Mouse (Mus musculus) intestine, postnatal 0 days (tissue): Measurements from ENCODE around the gene Usp12. TPM values are rescaled to one million over a fixed set of nuclear protein-coding genes. Genes with fewer than 3 reads are reported as not detected.

Experiments
- ATAC-seq: fragments of 200-750 bp; cut with Nextera tagmentation; 2 replicates; pipeline ENCODE4 v1.8.0; 2017; ENCODE audit warnings: mild to moderate bottlenecking, moderate TSS enrichment, moderate library complexity
- H3K27ac ChIP-seq: fragments of 300-500 bp; sonication (generic); 2 replicates; pipeline ENCODE4 v1.5.1; 2014; ENCODE audit warnings: mild to moderate bottlenecking, low read depth, low read length, moderate library complexity
- H3K27me3 ChIP-seq: fragments of 300-500 bp; sonication (generic); replicated peaks from 2 replicates; pipeline ENCODE4 v1.6.1; 2014; ENCODE audit warnings: low read length, mixed read lengths; ENCODE audit not compliant: control insufficient read depth, insufficient read depth
- H3K36me3 ChIP-seq: fragments of 300-500 bp; sonication (generic); 2 replicates; pipeline ENCODE4 v1.6.1; 2014; ENCODE audit warnings: mild to moderate bottlenecking, moderate library complexity; ENCODE audit not compliant: control insufficient read depth, insufficient read depth
- H3K4me1 ChIP-seq: fragments of 300-500 bp; sonication (generic); replicated peaks from 2 replicates; pipeline ENCODE4 v1.6.1; 2014; ENCODE audit warnings: antibody characterized with exemption, low read length, mixed read lengths; ENCODE audit not compliant: control insufficient read depth, insufficient read depth
- H3K4me2 ChIP-seq: fragments of 300-500 bp; sonication (generic); replicated peaks from 2 replicates; pipeline ENCODE4 v1.6.1; 2014; ENCODE audit warnings: low read depth, mild to moderate bottlenecking, moderate library complexity
- H3K4me3 ChIP-seq: fragments of 300-500 bp; sonication (generic); 2 replicates; pipeline ENCODE4 v1.5.1; 2014; ENCODE audit warnings: low read depth, low read length
- H3K9ac ChIP-seq: fragments of 300-500 bp; sonication (generic); 2 replicates; pipeline ENCODE4 v1.6.1; 2014; ENCODE audit warnings: mild to moderate bottlenecking, low read depth, low read length
- H3K9me3 ChIP-seq: fragments of 300-500 bp; sonication (generic); 2 replicates; pipeline ENCODE4 v1.6.1; 2016; ENCODE audit warnings: mixed run types; ENCODE audit not compliant: control insufficient read depth
- CTCF ChIP-seq: sonication (generic); IDR thresholded peaks from 2 replicates; pipeline ENCODE4 v1.5.1; 2016; ENCODE audit warnings: low read depth, mild to moderate bottlenecking, control low read depth, antibody characterized with exemption, moderate library complexity
- WGBS: fragments of 180-500 bp; shearing (Covaris S2); extraction: QIAGEN DNeasy Blood & Tissue Kit; methylation state at CpG from one replicate; pipeline ENCODE4 v1.1.7; 2014; 5-methylcytosine and 5-hydroxymethylcytosine counted together
- polyA plus RNA-seq: library from polyadenylated mRNA; unstranded; fragments of >200 nt; fragmentation: Nextera tagmentation; extraction: Ambion mirVana; gene quantifications from 2 replicates; pipeline ENCODE4 v1.2.1, GENCODE M21; 2015

Gene Usp12
- polyA plus RNA-seq, 1 experiment from 2014 or later, result 21.7 TPM

DNA sequence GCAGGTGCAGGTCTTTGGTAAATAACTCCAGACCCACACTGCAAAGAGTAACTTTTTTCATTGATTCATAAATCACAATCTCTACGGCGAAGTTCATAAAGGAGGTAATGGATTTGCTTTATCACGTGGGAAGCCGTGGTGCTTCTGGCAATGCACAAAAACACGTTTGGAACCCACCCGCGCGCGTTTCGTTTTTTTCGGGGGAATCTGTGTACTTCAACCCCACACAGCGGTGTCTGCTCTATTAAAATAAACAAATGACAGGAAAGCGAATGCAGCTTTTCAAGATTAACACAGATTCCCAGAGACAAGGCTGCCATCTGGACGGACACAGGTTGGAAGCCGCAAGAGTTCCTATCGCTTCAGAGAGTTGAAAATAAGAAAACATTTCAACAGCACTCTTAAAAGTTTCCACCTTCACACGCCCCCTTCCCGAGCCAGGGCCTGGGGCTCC lies 1.1 kb downstream of the Usp12 start:
- no peak for TF ChIP-seq CTCF
- Histone ChIP-seq H3K9me3 (no peaks in the 10 kb centered on the region), H3K9ac (peak overlapping the region; percentile 95), H3K27ac (peak overlapping the region; percentile 93), H3K4me3 (peak overlapping the region; percentile 99), H3K36me3 (no peaks in the 10 kb centered on the region), H3K27me3 (no peaks in the 10 kb centered on the region), H3K4me1 (peaks cover 14% of the 10 kb centered on the region), H3K4me2 (peak overlapping the region; percentile 73)
- WGBS, result under 1% methylated on average over 18 of the region's 18 CpGs
- no peak for ATAC-seq

DNA sequence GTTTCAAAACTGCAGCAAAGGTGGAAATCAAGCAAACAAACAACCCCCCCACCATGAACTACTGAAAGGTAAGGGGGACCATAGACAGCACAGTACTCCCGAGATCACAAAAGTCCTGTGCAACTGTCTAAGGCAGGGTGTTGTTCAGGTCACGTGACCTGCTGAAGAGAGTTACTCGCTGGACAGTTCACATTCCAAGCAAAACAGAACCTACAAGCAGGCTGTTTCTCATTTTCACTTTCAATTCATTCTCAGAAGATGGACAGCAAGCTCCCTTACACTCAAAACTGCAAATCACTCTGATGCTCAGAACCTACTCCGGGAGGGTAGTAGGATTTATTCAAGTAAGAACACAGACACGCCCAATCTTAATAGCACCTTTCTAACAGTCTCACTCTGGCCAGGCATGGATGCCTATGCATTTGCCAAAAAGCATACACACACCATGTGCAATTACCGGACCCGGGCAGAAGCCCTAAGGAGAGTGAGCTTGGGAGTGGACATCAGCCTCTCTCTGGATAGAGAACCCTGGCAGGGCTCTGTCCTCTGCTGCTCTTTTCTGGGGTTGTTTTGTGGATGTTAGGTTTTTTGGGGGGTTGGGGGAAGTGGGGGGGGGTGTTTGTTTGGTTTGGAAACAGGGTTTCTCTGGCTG lies 2.5 kb downstream of the Usp12 start:
- H3K4me1 ChIP-seq, result peaks cover 14% of the 10 kb centered on the region
- 27% methylated on average over 7 of the region's 7 CpGs for WGBS
- no peak for ATAC-seq
- H3K4me3 ChIP-seq, result peak overlapping the region; percentile 99
- no peaks in the 10 kb centered on the region for H3K9me3 ChIP-seq
- H3K27ac ChIP-seq, result peak overlapping the region; percentile 65
- no peaks in the 10 kb centered on the region for H3K27me3 ChIP-seq
- no peaks in the 10 kb centered on the region for H3K36me3 ChIP-seq
- no peak for TF ChIP-seq CTCF
- H3K9ac ChIP-seq, result 0 out of 2 replicates have a peak overlapping the region, but pooled peaks have one; percentile 40
- H3K4me2 ChIP-seq, result peak overlapping the region; percentile 73

DNA sequence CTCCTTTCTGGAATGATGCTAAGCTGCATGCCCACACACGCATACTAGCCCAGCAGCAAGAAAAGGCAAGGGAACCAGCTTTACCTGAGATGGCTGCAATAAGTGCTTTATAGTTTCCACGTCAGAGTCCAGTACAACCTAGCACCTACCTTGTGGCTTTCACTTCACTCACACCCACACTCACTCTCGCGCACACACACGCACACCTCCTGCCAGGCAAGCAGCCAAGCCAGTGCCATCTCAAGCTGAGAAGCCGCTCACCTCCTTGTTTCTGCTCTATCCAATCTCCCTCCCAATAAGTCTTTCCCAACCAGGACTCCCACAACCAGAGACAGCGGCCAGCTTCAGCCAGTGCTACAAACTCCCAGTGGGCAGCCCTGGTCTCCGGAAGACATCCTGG lies 3.9 kb downstream of the Usp12 start:
- Histone ChIP-seq H3K27me3 (no peaks in the 10 kb centered on the region), H3K9ac (no peak overlapping the region), H3K4me1 (peaks cover 14% of the 10 kb centered on the region), H3K27ac (no peak overlapping the region; the same call in 1 of the 2 replicates), H3K4me3 (no peak overlapping the region), H3K9me3 (no peaks in the 10 kb centered on the region), H3K4me2 (peak overlapping the region; percentile 73), H3K36me3 (no peaks in the 10 kb centered on the region)
- 59% methylated on average over 8 of the region's 8 CpGs for WGBS
- TF ChIP-seq CTCF, result no peak
- ATAC-seq, result no peak

DNA sequence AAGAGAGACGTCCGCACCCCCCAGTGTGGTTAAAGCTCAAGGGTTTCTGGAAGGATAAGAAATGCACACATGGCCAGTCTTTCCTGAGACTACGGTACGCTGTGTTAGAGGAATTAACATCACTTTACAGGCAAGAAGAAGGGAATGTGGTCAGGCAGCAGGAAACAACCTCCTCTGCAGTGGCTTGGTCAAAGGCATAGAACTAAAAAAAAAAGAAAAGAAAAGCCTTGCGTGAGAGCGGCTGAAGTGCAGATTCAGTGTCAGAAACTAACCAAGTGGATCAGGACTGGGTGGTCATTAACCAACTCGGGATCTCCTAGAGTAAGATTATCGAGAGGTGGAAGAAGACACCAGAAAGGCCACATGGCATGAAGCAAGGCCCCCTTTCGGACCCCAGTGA lies 5.4 kb downstream of the Usp12 start:
- H3K4me2 ChIP-seq, result peak overlapping the region; percentile 18; the same call in 1 of the 2 replicates
- 56% methylated on average over 9 of the region's 9 CpGs for WGBS

DNA sequence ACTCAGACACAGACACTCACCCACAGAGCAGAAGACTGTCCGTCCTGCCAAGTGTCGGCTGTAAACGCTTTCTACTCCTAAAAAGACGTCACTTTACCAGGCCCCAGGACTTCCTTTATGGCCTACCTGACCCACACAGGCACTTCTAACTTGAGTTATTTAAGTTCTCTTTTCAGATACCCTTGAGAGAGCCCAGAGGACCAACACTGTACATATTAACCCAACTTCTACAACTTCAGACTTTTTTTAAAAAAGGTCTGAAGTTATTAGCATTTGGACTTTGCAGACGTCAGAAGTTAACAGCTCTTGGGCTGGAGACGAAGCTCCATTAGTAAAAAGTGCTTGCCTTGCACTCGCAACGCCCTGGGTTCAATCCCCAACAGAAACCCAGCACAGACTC lies 8.7 kb downstream of the Usp12 start:
- H3K9ac ChIP-seq, result no peak overlapping the region
- no peak for ATAC-seq
- WGBS, result 49% methylated on average over 8 of the region's 8 CpGs
- H3K9me3 ChIP-seq, result no peaks in the 10 kb centered on the region
- TF ChIP-seq CTCF, result no peak
- H3K4me2 ChIP-seq, result no peak overlapping the region
- no peaks in the 10 kb centered on the region for H3K27me3 ChIP-seq
- H3K27ac ChIP-seq, result 0 out of 2 replicates have a peak overlapping the region, but pooled peaks have one; percentile 35
- peaks cover 8% of the 10 kb centered on the region for H3K4me1 ChIP-seq
- H3K4me3 ChIP-seq, result no peak overlapping the region
- no peaks in the 10 kb centered on the region for H3K36me3 ChIP-seq

More for the DNA sequence above, 5.4 kb downstream of the Usp12 start:
- H3K4me3 ChIP-seq, result no peak overlapping the region
- TF ChIP-seq CTCF, result no peak
- no peak overlapping the region; the same call in 1 of the 2 replicates for H3K27ac ChIP-seq
- no peak overlapping the region for H3K9ac ChIP-seq
- no peaks in the 10 kb centered on the region for H3K36me3 ChIP-seq
- H3K9me3 ChIP-seq, result no peaks in the 10 kb centered on the region
- no peaks in the 10 kb centered on the region for H3K27me3 ChIP-seq
- no peak for ATAC-seq
- peaks cover 10% of the 10 kb centered on the region for H3K4me1 ChIP-seq

DNA sequence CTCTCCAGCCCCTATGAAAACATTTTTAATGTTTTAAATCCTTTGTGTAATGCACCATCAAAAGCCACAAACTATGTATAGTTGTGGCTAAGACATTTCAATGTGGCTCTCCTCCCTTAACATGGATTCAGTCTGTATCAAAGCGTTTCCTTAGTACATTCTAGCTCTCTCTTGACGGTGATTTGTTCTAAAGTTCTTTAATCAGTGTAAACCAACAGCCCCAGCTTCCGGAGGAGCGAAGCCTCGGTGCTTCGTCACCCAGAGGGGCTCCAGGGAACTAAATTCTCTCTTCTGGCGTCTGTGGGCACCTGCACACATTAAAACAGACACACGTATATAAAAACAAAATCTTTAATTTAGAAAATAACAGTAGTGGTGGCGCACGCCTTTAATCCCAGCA lies 10.9 kb downstream of the Usp12 start:
- H3K4me2 ChIP-seq, result no peak overlapping the region
- no peaks in the 10 kb centered on the region for H3K27me3 ChIP-seq
- ATAC-seq, result no peak
- H3K9ac ChIP-seq, result no peak overlapping the region
- 91% methylated on average over 10 of the region's 10 CpGs for WGBS
- H3K27ac ChIP-seq, result no peak overlapping the region
- peaks cover 7% of the 10 kb centered on the region for H3K4me1 ChIP-seq
- no peaks in the 10 kb centered on the region for H3K9me3 ChIP-seq
- no peak overlapping the region for H3K4me3 ChIP-seq
- no peak for TF ChIP-seq CTCF
- no peaks in the 10 kb centered on the region for H3K36me3 ChIP-seq
